Mouse (Mus musculus): ENCODE results near the gene Chchd2.
A peak's percentile ranks its signal among the peaks of the same experiment; 100 is the strongest.

- TF ChIP-seq CTCF (IDR thresholded peaks at IDR 0.05) (0 out of 2 replicates have a peak, but pooled peaks have one; percentile 14), EP300 (IDR thresholded peaks at IDR 0.05) (no peak)
These were observed 31.5 kb upstream of the Chchd2 start for GRCm38 (mm10) chr5:129918752-129919151.

Measured in lung, postnatal 0 days (tissue).